Mouse (Mus musculus) thymus, adult 2 months (tissue): Measurements from ENCODE around the gene Ddb2. TPM values are rescaled to one million over a fixed set of nuclear protein-coding genes. Genes with fewer than 3 reads are reported as not detected.
A peak's percentile ranks its signal among the peaks of the same experiment; 100 is the strongest.

Experiments
- DNase-seq: peaks from one replicate; pipeline ENCODE4 v3.0.0; 2021
- H3K27ac ChIP-seq: fragments of 200-500 bp; 2 replicates; pipeline ENCODE4 v1.5.1; 2012; ENCODE audit warnings: low read length, control low read depth; ENCODE audit not compliant: control insufficient read depth, insufficient read depth
- H3K27me3 ChIP-seq: fragments of 200-500 bp; 2 replicates; pipeline ENCODE4 v1.6.1; 2012; ENCODE audit warnings: mild to moderate bottlenecking, low read length, moderate library complexity, mixed read lengths; ENCODE audit not compliant: control insufficient read depth, insufficient read depth
- H3K36me3 ChIP-seq: fragments of 200-500 bp; 2 replicates; pipeline ENCODE4 v1.6.1; 2012; ENCODE audit warnings: mild to moderate bottlenecking, low read length, moderate library complexity; ENCODE audit not compliant: control insufficient read depth, insufficient read depth
- H3K4me1 ChIP-seq: fragments of 200-500 bp; replicated peaks from 2 replicates; pipeline ENCODE4 v1.6.1; 2012; ENCODE audit warnings: low read length; ENCODE audit not compliant: control insufficient read depth, insufficient read depth
- H3K4me3 ChIP-seq: fragments of 200-500 bp; 2 replicates; pipeline ENCODE4 v1.5.1; 2012; ENCODE audit warnings: mild to moderate bottlenecking, low read length, control low read depth, moderate library complexity; ENCODE audit not compliant: control insufficient read depth, insufficient read depth
- CTCF ChIP-seq: fragments of 200-500 bp; IDR thresholded peaks from 2 replicates; pipeline ENCODE4 v1.5.1; 2012; ENCODE audit warnings: mild to moderate bottlenecking, control low read depth, low read length, moderate library complexity, borderline replicate concordance; ENCODE audit not compliant: control insufficient read depth, poor library complexity, insufficient read depth; ENCODE audit errors: extremely low read depth
- POLR2A ChIP-seq: fragments of 200-500 bp; IDR thresholded peaks from 2 replicates; pipeline ENCODE4 v1.6.1; 2012; ENCODE audit warnings: mild to moderate bottlenecking, low read length, control low read depth, moderate library complexity; ENCODE audit not compliant: control insufficient read depth, poor library complexity, insufficient read depth; ENCODE audit errors: extremely low read depth
- WGBS: fragments of 180-500 bp; shearing (Covaris S2); methylation state at CpG from one replicate; pipeline ENCODE4 v1.1.7; 2018; 5-methylcytosine and 5-hydroxymethylcytosine counted together
- polyA plus RNA-seq: library from polyadenylated mRNA; depleted of rRNA; stranded (reverse); fragments of >200 nt; gene quantifications from 2 replicates; pipeline ENCODE4 v1.2.3, GENCODE M21; 2012

Gene Ddb2
- polyA plus RNA-seq, 1 experiment = 65.7 TPM

DNA sequence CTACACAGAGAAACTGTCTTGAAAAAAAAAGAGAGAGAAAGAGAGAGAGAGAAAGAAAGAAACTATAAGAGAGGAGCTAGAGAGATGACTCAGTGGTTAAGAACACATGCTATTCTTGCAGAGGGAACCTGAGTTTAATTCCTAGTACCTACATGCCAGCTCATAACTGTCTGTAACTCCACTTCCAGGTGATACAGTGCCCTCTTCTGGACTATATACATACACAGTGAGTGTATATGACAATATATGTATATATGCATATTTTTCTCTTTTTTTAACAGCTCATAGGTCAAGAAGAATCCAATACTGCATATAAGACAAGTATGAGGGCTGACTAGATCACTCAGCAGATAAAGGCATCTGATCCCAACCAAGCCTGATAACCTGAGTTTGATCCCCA is 23.5 kb downstream of the Ddb2 start:
- TF ChIP-seq POLR2A = no peak
- H3K4me1 ChIP-seq = peaks cover 11% of the 10 kb centered on the region
- H3K36me3 ChIP-seq = peaks cover 43% of the 10 kb centered on the region
- no peaks in the 10 kb centered on the region for H3K27me3 ChIP-seq
- no peak overlapping the region for H3K27ac ChIP-seq
- no peak overlapping the region for H3K4me3 ChIP-seq
- no peak for DNase-seq

DNA sequence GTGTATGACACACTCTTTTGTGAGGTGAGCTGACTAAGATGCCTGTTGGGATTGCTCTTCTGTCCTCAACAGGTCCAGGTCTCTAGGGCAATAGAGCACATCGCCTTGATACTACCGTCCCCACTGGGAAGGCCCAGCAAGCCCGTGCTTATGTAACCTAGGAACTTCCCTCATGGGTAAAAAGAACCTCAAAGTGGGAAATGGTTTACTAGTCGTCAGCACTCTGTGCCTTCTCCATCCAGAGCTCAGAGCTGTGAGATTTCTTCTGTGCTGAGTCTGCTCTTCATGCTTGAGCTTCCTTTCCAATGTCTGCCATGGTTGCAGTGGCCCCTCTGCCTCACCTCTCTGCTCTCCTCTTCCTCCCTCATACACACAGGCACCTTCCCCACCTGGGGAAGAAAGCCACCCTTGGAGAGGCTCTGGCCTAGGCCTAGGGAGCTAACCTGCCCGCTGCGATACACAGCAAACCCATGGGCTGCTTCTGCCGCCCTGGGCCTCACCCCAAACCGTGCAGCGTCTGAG is 30.5 kb downstream of the Ddb2 start:
- WGBS = 78% methylated on average over 9 of the region's 9 CpGs
- Histone ChIP-seq H3K27me3 (no peaks in the 10 kb centered on the region), H3K4me3 (no peak overlapping the region), H3K4me1 (peaks cover 5% of the 10 kb centered on the region), H3K36me3 (peaks cover 40% of the 10 kb centered on the region), H3K27ac (peak overlapping the region; percentile 36; the same call in 1 of the 2 replicates)
- no peak for DNase-seq
- TF ChIP-seq CTCF (no peak), POLR2A (no peak)

DNA sequence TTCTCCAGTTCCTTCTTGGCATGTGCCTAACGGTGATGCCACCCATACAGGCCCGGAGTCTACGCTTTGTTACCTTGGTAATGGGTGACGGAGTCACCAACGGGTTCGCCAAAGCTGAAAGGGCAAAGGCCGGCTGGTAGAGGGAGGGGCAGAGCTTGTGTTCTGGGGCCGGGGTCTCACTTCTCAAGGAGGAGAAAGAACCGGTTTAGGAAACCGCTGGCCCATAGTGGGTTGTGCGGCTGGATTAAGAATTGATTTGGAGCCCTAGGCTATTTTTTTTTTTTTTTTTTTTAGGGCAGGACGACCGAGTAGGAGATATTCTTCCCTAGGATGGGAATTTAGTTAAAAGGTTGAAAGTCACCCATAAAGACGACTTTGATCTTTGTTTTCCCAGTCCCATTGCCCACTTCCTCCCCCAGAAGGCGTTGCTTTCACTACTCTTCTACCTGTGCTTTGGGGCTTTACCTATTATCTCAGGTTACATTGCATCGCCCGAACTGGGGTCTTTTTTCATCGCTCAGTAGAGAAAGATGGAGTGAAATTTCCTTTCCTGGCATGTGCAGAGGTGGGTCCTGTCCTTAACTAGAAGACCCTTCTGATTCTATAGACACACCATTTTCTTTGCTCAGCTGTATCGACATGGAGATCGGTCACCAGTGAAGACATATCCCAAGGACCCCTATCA is 33.7 kb downstream of the Ddb2 start:
- DNase-seq = no peak
- 19% methylated on average over 20 of the region's 20 CpGs for WGBS
- Histone ChIP-seq H3K27me3 (no peaks in the 10 kb centered on the region), H3K4me3 (peak overlapping the region; percentile 99), H3K36me3 (peaks cover 11% of the 10 kb centered on the region; the same call in 1 of the 2 replicates), H3K27ac (no peak overlapping the region), H3K4me1 (peaks cover 5% of the 10 kb centered on the region)
- TF ChIP-seq POLR2A (no peak), CTCF (no peak)

DNA sequence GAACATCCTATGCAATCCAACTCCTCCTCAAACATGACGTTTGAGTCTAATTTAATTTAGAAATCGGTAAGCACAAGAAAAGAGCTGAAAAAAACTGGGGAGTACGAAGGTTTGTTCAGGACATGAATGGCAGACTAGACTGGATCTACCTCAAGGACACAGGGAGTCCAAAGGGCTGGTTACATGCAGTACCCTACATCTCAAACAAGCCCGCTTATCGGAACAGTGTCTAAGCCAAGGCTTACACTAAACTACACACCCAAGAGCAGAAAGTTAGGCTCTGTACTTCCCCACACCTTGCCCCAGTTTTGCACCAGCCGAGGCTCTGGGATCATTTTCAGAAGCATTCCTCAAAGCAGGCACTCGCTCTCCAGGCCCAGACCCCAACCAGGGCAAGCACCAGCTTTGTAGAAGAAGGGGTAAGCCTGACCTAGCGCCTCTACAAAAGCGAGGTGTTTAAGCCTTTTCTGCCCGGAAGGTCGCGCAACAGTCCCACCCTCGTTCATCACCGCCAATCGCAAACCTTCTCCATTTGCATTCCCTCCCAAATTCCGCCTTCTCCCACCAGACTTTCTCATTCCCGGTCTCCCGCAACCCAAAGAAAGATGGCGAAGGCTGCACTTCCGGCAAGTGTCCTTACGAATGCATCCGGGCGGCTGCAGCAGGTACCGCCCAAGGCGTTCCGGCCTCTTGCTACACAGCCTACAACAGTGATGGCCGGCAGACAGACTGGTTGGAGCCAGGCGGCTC is 34.4 kb downstream of the Ddb2 start, which contains the start of the genes Nr1h3 and Acp2:
Nr1h3 (minus strand) TSS at position 613 of the 750 bp plus-strand sequence.
Acp2 (plus strand) TSS at position 664 of the 750 bp plus-strand sequence.
- DNase-seq = peak; percentile 90
- Histone ChIP-seq H3K4me3 (peak within 1 kb of the TSS; percentile 99), H3K27me3 (no peaks in the 10 kb centered on the region), H3K27ac (peak within 1 kb of the TSS; percentile 36; the same call in 1 of the 2 replicates), H3K36me3 (peaks cover 6% of the 10 kb centered on the region; the same call in 1 of the 2 replicates), H3K4me1 (peaks cover 5% of the 10 kb centered on the region)
- TF ChIP-seq CTCF = 0 out of 2 replicates have a peak, but pooled peaks have one; percentile 13
- TF ChIP-seq POLR2A = 0 out of 2 replicates have a peak, but pooled peaks have one; percentile 41
- WGBS = 5% methylated on average over 28 of the region's 28 CpGs

DNA sequence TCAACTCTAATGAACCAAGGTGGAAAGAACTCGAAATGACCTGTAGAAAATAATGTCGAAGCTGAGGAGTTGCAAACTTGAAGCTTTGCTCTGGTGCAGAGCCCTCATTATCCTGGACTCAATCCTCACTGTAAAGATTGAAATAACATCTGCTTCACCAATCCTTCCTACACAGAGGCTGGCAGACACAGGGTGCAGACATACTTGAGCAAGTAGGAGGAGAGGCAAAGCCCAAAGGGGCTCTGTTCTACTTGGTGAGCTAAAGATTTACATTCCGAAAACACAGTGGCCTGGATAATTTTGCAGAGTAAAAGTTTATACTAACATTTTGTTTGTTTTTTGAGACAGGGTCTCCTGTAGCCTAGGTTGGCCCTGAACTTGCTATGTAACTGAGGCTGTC is 37.9 kb downstream of the Ddb2 start:
- Histone ChIP-seq H3K27me3 (no peaks in the 10 kb centered on the region; the same call in 1 of the 2 replicates), H3K4me1 (peaks cover 10% of the 10 kb centered on the region), H3K36me3 (no peaks in the 10 kb centered on the region), H3K4me3 (no peak overlapping the region), H3K27ac (no peak overlapping the region)
- WGBS = 96% methylated on average over 3 of the region's 3 CpGs
- TF ChIP-seq CTCF (no peak), POLR2A (no peak)
- no peak for DNase-seq

DNA sequence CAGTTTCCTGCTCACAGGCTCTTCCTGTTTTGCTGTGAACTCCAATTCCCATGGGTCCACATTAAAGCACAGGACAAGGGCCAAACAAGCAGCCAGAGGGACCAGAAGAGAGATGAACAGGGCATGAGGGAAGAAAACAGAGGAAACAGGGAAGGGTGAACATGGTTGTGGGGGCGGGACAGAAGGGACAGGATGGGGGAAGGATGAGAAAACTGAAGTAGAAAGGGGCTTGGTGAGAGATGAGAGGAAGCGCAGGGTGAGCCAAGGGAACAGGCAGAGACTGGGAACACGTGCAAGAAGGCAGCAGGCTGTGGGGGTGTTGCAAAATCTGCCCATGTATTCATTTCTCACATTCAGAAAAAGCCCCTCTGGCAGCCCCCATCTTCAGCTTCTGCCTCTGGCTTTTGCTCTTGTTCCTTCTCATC is 40.2 kb downstream of the Ddb2 start:
- no peak for DNase-seq
- no peak overlapping the region for H3K27ac ChIP-seq
- H3K4me3 ChIP-seq = no peak overlapping the region
- peaks cover 5% of the 10 kb centered on the region; the same call in 1 of the 2 replicates for H3K4me1 ChIP-seq
- no peaks in the 10 kb centered on the region for H3K36me3 ChIP-seq
- 71% methylated on average over 3 of the region's 3 CpGs for WGBS
- no peak for TF ChIP-seq CTCF
- no peak for TF ChIP-seq POLR2A
- H3K27me3 ChIP-seq = no peaks in the 10 kb centered on the region; the same call in 1 of the 2 replicates
